Mouse (Mus musculus) liver, embryonic 16.5 days (tissue): ENCODE results near the gene Itgb7. TPM values are rescaled to one million over a fixed set of nuclear protein-coding genes. Genes with fewer than 3 reads are reported as not detected.

ENCODE experiments used
- ATAC-seq: fragments of 200-750 bp; cut with Nextera tagmentation; 2 replicates; pipeline ENCODE4 v1.8.0; 2017; ENCODE audit warnings: low read depth, mild to moderate bottlenecking, moderate number of reproducible peaks, moderate library complexity
- H3K27ac ChIP-seq: fragments of 300-500 bp; sonication (generic); 2 replicates; pipeline ENCODE4 v1.5.1; 2014; ENCODE audit warnings: mild to moderate bottlenecking, low read length
- H3K27me3 ChIP-seq: fragments of 300-500 bp; sonication (generic); 2 replicates; pipeline ENCODE4 v1.6.1; 2014; ENCODE audit warnings: low read depth, low read length, mixed read lengths; ENCODE audit not compliant: control insufficient read depth, insufficient read depth
- H3K36me3 ChIP-seq: fragments of 300-500 bp; sonication (generic); 2 replicates; pipeline ENCODE4 v1.6.1; 2014; ENCODE audit warnings: mild to moderate bottlenecking; ENCODE audit not compliant: control insufficient read depth, insufficient read depth
- H3K4me1 ChIP-seq: fragments of 300-500 bp; sonication (generic); 2 replicates; pipeline ENCODE4 v1.6.1; 2014; ENCODE audit warnings: low read depth, low read length, mixed read lengths; ENCODE audit not compliant: control insufficient read depth
- H3K4me2 ChIP-seq: fragments of 300-500 bp; sonication (generic); 2 replicates; pipeline ENCODE4 v1.6.1; 2014; ENCODE audit warnings: low read depth, low read length, mixed read lengths
- H3K4me3 ChIP-seq: fragments of 300-500 bp; sonication (generic); 2 replicates; pipeline ENCODE4 v1.5.1; 2014; ENCODE audit warnings: low read depth, mild to moderate bottlenecking, low read length
- H3K9ac ChIP-seq: fragments of 300-500 bp; sonication (generic); 2 replicates; pipeline ENCODE4 v1.6.1; 2014; ENCODE audit warnings: low read depth, low read length
- H3K9me3 ChIP-seq: fragments of 300-500 bp; sonication (generic); replicated peaks from 2 replicates; pipeline ENCODE4 v1.6.1; 2016; ENCODE audit warnings: low read length; ENCODE audit not compliant: control insufficient read depth
- WGBS: fragments of 180-500 bp; shearing (Covaris S2); extraction: QIAGEN DNeasy Blood & Tissue Kit; methylation state at CpG from one replicate; pipeline ENCODE4 v1.1.7; 2014; ENCODE audit not compliant: insufficient replicate concordance; 5-methylcytosine and 5-hydroxymethylcytosine counted together
- polyA plus RNA-seq: library from polyadenylated mRNA; unstranded; fragments of >200 nt; fragmentation: Nextera tagmentation; extraction: Ambion mirVana; gene quantifications from 2 replicates; pipeline ENCODE4 v1.2.1, GENCODE M21; 2015

The Itgb7 gene
- polyA plus RNA-seq, 1 experiment from 2014 or later: 5.5 TPM

- WGBS: 16% methylated on average over 14 of the region's 14 CpGs
- Histone ChIP-seq H3K4me2 (peak overlapping the region; percentile 76), H3K27me3 (peaks cover 72% of the 10 kb centered on the region), H3K27ac (no peak overlapping the region), H3K9ac (peak overlapping the region; percentile 24; the same call in 1 of the 2 replicates), H3K36me3 (no peaks in the 10 kb centered on the region), H3K4me3 (peak overlapping the region; percentile 60), H3K9me3 (no peaks in the 10 kb centered on the region), H3K4me1 (peaks cover 17% of the 10 kb centered on the region)
- no peak for ATAC-seq
Observed at GRCm38 (mm10) chr15:102245461-102245881, 13.7 kb upstream of the Itgb7 start.

- H3K9me3 ChIP-seq: no peaks in the 10 kb centered on the region
- peak overlapping the region; percentile 76 for H3K4me2 ChIP-seq
- H3K27me3 ChIP-seq: peaks cover 63% of the 10 kb centered on the region
- no peak for ATAC-seq
- no peaks in the 10 kb centered on the region for H3K36me3 ChIP-seq
- no peak overlapping the region; the same call in 1 of the 2 replicates for H3K9ac ChIP-seq
- peaks cover 17% of the 10 kb centered on the region for H3K4me1 ChIP-seq
- H3K27ac ChIP-seq: 0 out of 2 replicates have a peak overlapping the region, but pooled peaks have one; percentile 4
- WGBS: 32% methylated on average over 19 of the region's 19 CpGs
- peak overlapping the region; percentile 60; the same call in 1 of the 2 replicates for H3K4me3 ChIP-seq
Observed at GRCm38 (mm10) chr15:102244306-102245191, 12.8 kb upstream of the Itgb7 start.

GRCm38 (mm10) chr15:102243229-102244190 is 11.8 kb upstream of the Itgb7 start:
- Histone ChIP-seq H3K27ac (peak overlapping the region; percentile 6; the same call in 1 of the 2 replicates), H3K4me1 (peaks cover 17% of the 10 kb centered on the region), H3K9ac (no peak overlapping the region), H3K27me3 (peaks cover 52% of the 10 kb centered on the region), H3K36me3 (no peaks in the 10 kb centered on the region), H3K4me2 (peak overlapping the region; percentile 28), H3K4me3 (peak overlapping the region; percentile 9; the same call in 1 of the 2 replicates), H3K9me3 (no peaks in the 10 kb centered on the region)
- ATAC-seq: no peak
- WGBS: 8% methylated on average over 22 of the region's 22 CpGs

GRCm38 (mm10) chr15:102242404-102243228 is 10.9 kb upstream of the Itgb7 start:
- ATAC-seq: no peak
- Histone ChIP-seq H3K4me1 (peaks cover 15% of the 10 kb centered on the region), H3K4me2 (no peak overlapping the region), H3K9ac (no peak overlapping the region), H3K27me3 (peaks cover 43% of the 10 kb centered on the region), H3K9me3 (no peaks in the 10 kb centered on the region), H3K4me3 (no peak overlapping the region), H3K36me3 (no peaks in the 10 kb centered on the region), H3K27ac (no peak overlapping the region)
- WGBS: 54% methylated on average over 12 of the region's 12 CpGs

GRCm38 (mm10) chr15:102240607-102241006 is 8.9 kb upstream of the Itgb7 start:
- Histone ChIP-seq H3K4me2 (no peak overlapping the region), H3K36me3 (no peaks in the 10 kb centered on the region), H3K9ac (no peak overlapping the region), H3K27me3 (peaks cover 23% of the 10 kb centered on the region), H3K27ac (no peak overlapping the region), H3K4me1 (peaks cover 12% of the 10 kb centered on the region), H3K4me3 (no peak overlapping the region), H3K9me3 (no peaks in the 10 kb centered on the region)
- ATAC-seq: peak; percentile 35
- WGBS: 68% methylated on average over 4 of the region's 4 CpGs

GRCm38 (mm10) chr15:102239851-102240250 is 8.1 kb upstream of the Itgb7 start:
- H3K4me1 ChIP-seq: peaks cover 18% of the 10 kb centered on the region
- 61% methylated on average over 11 of the region's 11 CpGs for WGBS
- peaks cover 16% of the 10 kb centered on the region for H3K27me3 ChIP-seq
- no peak for ATAC-seq
- no peak overlapping the region for H3K4me3 ChIP-seq
- H3K9ac ChIP-seq: no peak overlapping the region
- H3K36me3 ChIP-seq: no peaks in the 10 kb centered on the region
- no peak overlapping the region for H3K4me2 ChIP-seq
- no peaks in the 10 kb centered on the region for H3K9me3 ChIP-seq
- no peak overlapping the region for H3K27ac ChIP-seq

- no peaks in the 10 kb centered on the region for H3K36me3 ChIP-seq
- peaks cover 9% of the 10 kb centered on the region for H3K27me3 ChIP-seq
- no peaks in the 10 kb centered on the region for H3K9me3 ChIP-seq
- peaks cover 19% of the 10 kb centered on the region for H3K4me1 ChIP-seq
- WGBS: 11% methylated on average over 9 of the region's 9 CpGs
- H3K4me2 ChIP-seq: no peak overlapping the region
- ATAC-seq: 0 out of 2 replicates have a peak, but pooled peaks have one; percentile 20
- no peak overlapping the region for H3K9ac ChIP-seq
- H3K4me3 ChIP-seq: no peak overlapping the region
- no peak overlapping the region for H3K27ac ChIP-seq
Observed at GRCm38 (mm10) chr15:102239260-102239590, 7.5 kb upstream of the Itgb7 start.

- Histone ChIP-seq H3K27ac (no peak overlapping the region), H3K4me2 (no peak overlapping the region), H3K9ac (no peak overlapping the region), H3K9me3 (no peaks in the 10 kb centered on the region), H3K4me3 (no peak overlapping the region), H3K27me3 (peaks cover 6% of the 10 kb centered on the region), H3K4me1 (peaks cover 22% of the 10 kb centered on the region), H3K36me3 (no peaks in the 10 kb centered on the region)
- ATAC-seq: no peak
- WGBS: 74% methylated on average over 14 of the region's 14 CpGs
Observed at GRCm38 (mm10) chr15:102238543-102239259, 7.0 kb upstream of the Itgb7 start.
